Mouse (Mus musculus): ENCODE data around the gene Scrn3. TPM values are rescaled to one million over a fixed set of nuclear protein-coding genes. Genes with fewer than 3 reads are reported as not detected.

The Scrn3 gene
- total and polyA plus RNA-seq, 2 experiments, result 16.0 to 41.3 TPM

GRCm38 (mm10) chr2:73385172-73385571 lies 72.8 kb downstream of the Scrn3 start:
- Histone ChIP-seq H3K79me2 (ENCODE audit: control insufficient read depth, insufficient read depth, low read length) (peaks cover 5% of the 10 kb centered on the region), H3K27me3 (ENCODE audit: control insufficient read depth, insufficient read depth, low read length) (no peaks in the 10 kb centered on the region), H3K27ac (replicated peaks; ENCODE audit: insufficient read depth, low read depth, low read length) (no peak overlapping the region), H3K4me1 (ENCODE audit: control insufficient read depth, insufficient read depth, low read length) (peaks cover 2% of the 10 kb centered on the region; the same call in 1 of the 2 replicates), H3K36me3 (ENCODE audit: control insufficient read depth, insufficient read depth, low read length) (peaks cover 12% of the 10 kb centered on the region), H3K9ac (ENCODE audit: low read depth, low read length) (no peak overlapping the region), H3K4me3 (ENCODE audit: insufficient read depth, low read depth, low read length) (peak overlapping the region; percentile 69; the same call in 1 of the 2 replicates)
- DNase-seq (ENCODE audit: extremely low read depth, low read depth, low spot score), result no peak
- TF ChIP-seq CTCF (IDR thresholded peaks at IDR 0.05; ENCODE audit: low read depth, low read length) (no peak), POLR2A (IDR thresholded peaks at IDR 0.05; ENCODE audit: extremely low read depth, insufficient read depth, low read length) (no peak)
- WGBS, result 48% methylated on average over 4 of the region's 4 CpGs

- Histone ChIP-seq H3K79me2 (ENCODE audit: control insufficient read depth, insufficient read depth, low read length) (peaks cover 5% of the 10 kb centered on the region), H3K27ac (replicated peaks; ENCODE audit: insufficient read depth, low read depth, low read length) (peak overlapping the region; percentile 68), H3K9ac (ENCODE audit: low read depth, low read length) (peak overlapping the region; percentile 71), H3K27me3 (ENCODE audit: control insufficient read depth, insufficient read depth, low read length) (no peaks in the 10 kb centered on the region), H3K36me3 (ENCODE audit: control insufficient read depth, insufficient read depth, low read length) (peaks cover 9% of the 10 kb centered on the region), H3K4me3 (ENCODE audit: insufficient read depth, low read depth, low read length) (peak overlapping the region; percentile 69), H3K4me1 (ENCODE audit: control insufficient read depth, insufficient read depth, low read length) (peaks cover 4% of the 10 kb centered on the region)
- peak; percentile 47; the same call in 1 of the 2 replicates for TF ChIP-seq POLR2A (IDR thresholded peaks at IDR 0.05; ENCODE audit: extremely low read depth, insufficient read depth, low read length)
- TF ChIP-seq CTCF (IDR thresholded peaks at IDR 0.05; ENCODE audit: low read depth, low read length), result no peak
- WGBS, result under 1% methylated on average over 29 of the region's 29 CpGs
- peak; percentile 82 for DNase-seq (ENCODE audit: extremely low read depth, low read depth, low spot score)
Measured at GRCm38 (mm10) chr2:73385641-73386355, 73.4 kb downstream of the Scrn3 start.

GRCm38 (mm10) chr2:73386356-73387046 lies 74.1 kb downstream of the Scrn3 start, which contains the start of gene Gpr155:
Gene Gpr155 (minus strand): TSS chr2:73386572.
- TF ChIP-seq POLR2A (IDR thresholded peaks at IDR 0.05; ENCODE audit: extremely low read depth, insufficient read depth, low read length) (peak; percentile 69; the same call in 1 of the 2 replicates), CTCF (IDR thresholded peaks at IDR 0.05; ENCODE audit: low read depth, low read length) (no peak)
- peaks cover 4% of the 10 kb centered on the region for H3K4me1 ChIP-seq (ENCODE audit: control insufficient read depth, insufficient read depth, low read length)
- peak within 1 kb of the TSS; percentile 69 for H3K4me3 ChIP-seq (ENCODE audit: insufficient read depth, low read depth, low read length)
- peak within 1 kb of the TSS; percentile 71 for H3K9ac ChIP-seq (ENCODE audit: low read depth, low read length)
- peaks cover 5% of the 10 kb centered on the region for H3K79me2 ChIP-seq (ENCODE audit: control insufficient read depth, insufficient read depth, low read length)
- H3K27me3 ChIP-seq (ENCODE audit: control insufficient read depth, insufficient read depth, low read length), result no peaks in the 10 kb centered on the region
- peak; percentile 93 for DNase-seq (ENCODE audit: extremely low read depth, low read depth, low spot score)
- peak within 1 kb of the TSS; percentile 79 for H3K27ac ChIP-seq (replicated peaks; ENCODE audit: insufficient read depth, low read depth, low read length)
- WGBS, result under 1% methylated on average over 44 of the region's 44 CpGs
- peaks cover 6% of the 10 kb centered on the region; the same call in 1 of the 2 replicates for H3K36me3 ChIP-seq (ENCODE audit: control insufficient read depth, insufficient read depth, low read length)

Other genes with a start within 250 kb of the Scrn3 start
- 23.9 and 32.2 TPM in 2 replicates for gene Ola1, start 93.7 kb upstream of the Scrn3 start, total RNA-seq (2014; rRNA removed)
- gene Ola1, start 93.7 kb upstream of the Scrn3 start, polyA plus RNA-seq (2012; rRNA removed), result 3.9 and 5.5 TPM in 2 replicates
- gene Sp9, start 40.7 kb upstream of the Scrn3 start, total RNA-seq (2014; rRNA removed), result not detected in 2 replicates
- gene Sp9, start 40.7 kb upstream of the Scrn3 start, polyA plus RNA-seq (2012; rRNA removed), result not detected in 2 replicates
- gene Cir1, start 100 bp downstream of the Scrn3 start, total RNA-seq (2014; rRNA removed), result 9.8 and 11.9 TPM in 2 replicates
- 2.0 TPM in 2 replicates for gene Cir1, start 100 bp downstream of the Scrn3 start, polyA plus RNA-seq (2012; rRNA removed)
- gene Gpr155, start 74.0 kb downstream of the Scrn3 start, total RNA-seq (2014; rRNA removed), result 19.9 TPM in 2 replicates
- gene Gpr155, start 74.0 kb downstream of the Scrn3 start, polyA plus RNA-seq (2012; rRNA removed), result 13.3 and 15.1 TPM in 2 replicates
- 1.4 and 1.9 TPM in 2 replicates for gene Wipf1, start 217.1 kb downstream of the Scrn3 start, total RNA-seq (2014; rRNA removed)
- 1.3 and 1.7 TPM in 2 replicates for gene Wipf1, start 217.1 kb downstream of the Scrn3 start, polyA plus RNA-seq (2012; rRNA removed)

Measured in liver, adult 2 months (tissue).